Mouse (Mus musculus): ENCODE measurements around the gene Spred3. TPM values are rescaled to one million over a fixed set of nuclear protein-coding genes. Genes with fewer than 3 reads are reported as not detected.

Spred3 gene
- polyA plus RNA-seq, 1 experiment from 2014 or later, result 2.0 TPM

DNA sequence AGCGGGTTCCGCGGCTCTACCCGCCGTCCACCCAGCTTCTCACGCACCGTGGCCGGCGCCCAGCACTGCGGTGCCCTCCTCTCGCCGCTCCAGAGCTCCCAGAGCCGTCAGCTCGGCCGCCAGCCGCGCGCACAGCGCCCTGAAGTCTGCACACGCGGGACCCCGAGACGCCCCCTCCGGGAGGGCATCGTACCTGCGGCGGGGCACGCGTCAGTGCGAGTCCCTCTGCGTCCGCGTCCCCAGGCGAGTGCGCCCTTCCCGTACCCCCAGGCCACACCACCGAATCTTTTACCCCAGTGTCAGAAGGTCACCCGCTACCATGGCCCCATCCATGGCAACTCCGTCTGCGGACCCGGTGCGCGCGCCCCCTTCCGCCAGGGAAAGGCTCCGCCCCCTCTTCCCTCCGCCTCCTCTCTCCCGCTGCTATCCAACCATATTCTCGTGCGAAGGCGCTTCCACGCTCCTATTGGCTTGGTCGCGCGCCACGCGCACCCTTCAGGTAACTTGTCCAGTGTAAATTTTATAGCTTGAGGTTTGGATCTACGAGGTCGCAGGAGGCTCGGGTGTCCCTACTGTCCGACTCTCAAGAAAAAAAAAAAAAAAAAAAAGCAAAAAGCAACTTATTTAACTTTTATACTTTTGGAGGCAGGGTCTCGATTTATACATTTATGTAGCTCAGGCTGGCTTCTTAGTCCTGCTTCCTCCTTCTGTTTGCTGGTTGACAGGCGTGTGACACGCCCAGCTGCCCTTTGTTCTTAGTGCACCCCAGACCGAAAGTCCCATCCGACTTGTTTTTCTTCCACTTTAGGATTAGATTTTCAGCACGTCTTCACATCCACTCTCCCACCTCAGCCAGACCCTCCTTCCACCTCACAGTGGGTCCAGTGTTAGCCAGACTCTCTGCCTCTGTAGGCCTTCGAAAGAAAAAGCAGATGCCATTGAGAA is 14.1 kb downstream of the Spred3 start, which contains the start of gene Fam98c:
TSS of gene Fam98c (minus strand) at position 397 of the 945 bp plus-strand sequence.
- Histone ChIP-seq H3K36me3 (ENCODE audit: control insufficient read depth, insufficient read depth) (peaks cover 5% of the 10 kb centered on the region), H3K4me2 (ENCODE audit: low read depth, low read length) (peak within 1 kb of the TSS; percentile 96), H3K9me3 (replicated peaks; ENCODE audit: control insufficient read depth, low read length) (0 out of 2 replicates have a peak, but pooled peaks cover 2% of the 10 kb centered on the region), H3K27me3 (ENCODE audit: control insufficient read depth, insufficient read depth, low read length) (peaks cover 21% of the 10 kb centered on the region), H3K27ac (ENCODE audit: low read length) (peak within 1 kb of the TSS; percentile 86), H3K9ac (ENCODE audit: low read length) (peak within 1 kb of the TSS; percentile 89), H3K4me3 (ENCODE audit: low read length) (peak within 1 kb of the TSS; percentile 93), H3K4me1 (ENCODE audit: control insufficient read depth, insufficient read depth, low read length) (peaks cover 10% of the 10 kb centered on the region)
- peak; percentile 86 for ATAC-seq (replicated peaks; ENCODE audit: extremely low read depth, insufficient read depth, low FRiP score)
- 3% methylated on average over 68 of the region's 68 CpGs for WGBS

DNA sequence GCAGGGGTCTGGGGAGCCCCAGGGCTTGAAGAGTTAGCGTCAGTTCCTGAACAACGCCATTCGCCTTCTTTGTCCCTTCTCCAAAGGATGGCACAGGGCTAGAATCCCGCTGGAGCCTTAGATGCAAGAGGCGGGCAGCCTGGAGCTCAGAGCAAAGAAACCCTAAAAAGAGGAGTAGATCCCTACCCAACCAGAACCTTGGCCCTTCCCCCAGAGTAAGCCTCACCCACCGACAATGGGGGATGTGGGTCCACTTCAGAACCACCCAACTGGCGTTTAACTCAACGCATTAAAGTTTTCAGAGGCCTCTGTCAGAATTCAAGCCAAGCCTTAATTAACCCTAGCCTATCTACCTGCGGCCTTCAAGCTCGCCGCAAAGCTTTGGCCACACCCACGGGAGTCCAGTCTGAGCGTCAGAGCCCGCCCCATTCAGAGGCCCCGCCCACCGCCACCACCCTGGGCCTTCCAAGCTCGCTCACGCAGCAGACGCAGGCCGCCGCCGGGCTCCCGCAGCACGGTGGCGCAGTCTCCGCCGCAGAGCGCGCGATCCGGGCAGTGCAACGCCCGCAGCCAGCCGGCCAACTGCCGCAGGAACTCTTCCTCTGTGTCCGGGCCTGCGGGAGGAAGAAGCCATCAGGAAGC is 14.9 kb downstream of the Spred3 start:
- ATAC-seq (replicated peaks; ENCODE audit: extremely low read depth, insufficient read depth, low FRiP score), result peak; percentile 89
- Histone ChIP-seq H3K36me3 (ENCODE audit: control insufficient read depth, insufficient read depth) (peaks cover 5% of the 10 kb centered on the region), H3K4me3 (ENCODE audit: low read length) (peak overlapping the region; percentile 93), H3K27me3 (ENCODE audit: control insufficient read depth, insufficient read depth, low read length) (peaks cover 21% of the 10 kb centered on the region), H3K9ac (ENCODE audit: low read length) (peak overlapping the region; percentile 89), H3K27ac (ENCODE audit: low read length) (peak overlapping the region; percentile 86), H3K9me3 (replicated peaks; ENCODE audit: control insufficient read depth, low read length) (0 out of 2 replicates have a peak, but pooled peaks cover 2% of the 10 kb centered on the region), H3K4me1 (ENCODE audit: control insufficient read depth, insufficient read depth, low read length) (peaks cover 10% of the 10 kb centered on the region), H3K4me2 (ENCODE audit: low read depth, low read length) (peak overlapping the region; percentile 96)
- 10% methylated on average over 37 of the region's 37 CpGs for WGBS

DNA sequence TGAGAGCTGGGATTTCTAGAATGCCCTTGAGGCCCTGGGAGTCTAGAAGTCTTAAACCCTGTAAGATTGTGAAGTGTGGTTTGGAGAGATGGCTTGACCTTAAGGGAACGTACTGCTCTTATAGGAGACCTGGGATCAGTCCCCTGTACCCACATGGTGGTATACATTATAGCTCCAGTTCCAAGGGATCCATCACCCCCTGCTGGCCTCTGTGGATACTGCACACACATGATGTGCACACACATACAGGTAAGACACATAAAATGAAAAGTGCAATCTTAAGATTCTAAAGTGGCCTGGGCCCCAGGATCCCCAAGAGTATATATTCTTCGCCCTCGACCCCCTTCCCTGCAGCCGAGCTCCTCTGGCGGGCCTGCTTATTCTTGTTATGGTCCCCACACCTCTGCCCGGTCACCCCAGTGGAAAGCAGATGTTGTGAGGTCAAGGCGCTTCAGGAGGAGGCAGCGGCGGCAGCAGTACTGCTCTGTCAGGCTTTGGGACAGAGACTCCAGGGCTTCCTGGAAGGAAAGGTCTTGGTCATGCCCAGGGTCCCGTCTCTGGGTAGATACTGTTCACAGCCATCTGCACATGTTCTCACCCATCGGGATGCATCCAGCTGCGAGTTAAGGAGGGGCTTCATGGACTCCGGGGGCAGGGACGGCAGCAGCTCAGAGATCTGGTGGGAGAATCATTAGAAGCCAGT is 16.0 kb downstream of the Spred3 start:
- ATAC-seq (replicated peaks; ENCODE audit: extremely low read depth, insufficient read depth, low FRiP score), result no peak
- Histone ChIP-seq H3K9me3 (replicated peaks; ENCODE audit: control insufficient read depth, low read length) (0 out of 2 replicates have a peak, but pooled peaks cover 2% of the 10 kb centered on the region), H3K4me3 (ENCODE audit: low read length) (no peak overlapping the region), H3K27me3 (ENCODE audit: control insufficient read depth, insufficient read depth, low read length) (peaks cover 16% of the 10 kb centered on the region), H3K4me1 (ENCODE audit: control insufficient read depth, insufficient read depth, low read length) (peaks cover 10% of the 10 kb centered on the region), H3K9ac (ENCODE audit: low read length) (no peak overlapping the region), H3K27ac (ENCODE audit: low read length) (no peak overlapping the region), H3K4me2 (ENCODE audit: low read depth, low read length) (no peak overlapping the region), H3K36me3 (ENCODE audit: control insufficient read depth, insufficient read depth) (peaks cover 5% of the 10 kb centered on the region)
- 91% methylated on average over 14 of the region's 14 CpGs for WGBS

DNA sequence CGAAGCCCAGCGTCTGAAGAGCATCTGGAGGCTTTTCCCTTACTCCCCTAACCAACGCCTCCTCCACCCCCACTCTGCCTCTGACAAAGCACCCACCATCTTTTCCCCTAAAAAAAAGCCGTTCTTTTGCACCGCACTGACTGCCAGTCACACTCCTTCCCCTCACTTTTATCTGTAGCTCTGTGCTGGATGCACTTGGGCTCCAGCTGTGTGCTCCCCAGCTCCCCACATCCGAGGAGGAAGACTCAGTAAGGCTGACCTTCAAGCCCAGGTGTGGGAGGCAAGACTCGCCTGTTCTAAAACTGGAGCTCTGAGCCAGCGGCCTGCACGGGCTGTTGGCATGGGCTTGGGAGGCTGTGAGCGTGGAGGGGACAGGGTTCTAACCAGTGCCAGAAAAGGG is 18.7 kb downstream of the Spred3 start:
- no peak for ATAC-seq (replicated peaks; ENCODE audit: extremely low read depth, insufficient read depth, low FRiP score)
- 56% methylated on average over 10 of the region's 10 CpGs for WGBS
- H3K4me2 ChIP-seq (ENCODE audit: low read depth, low read length), result no peak overlapping the region

DNA sequence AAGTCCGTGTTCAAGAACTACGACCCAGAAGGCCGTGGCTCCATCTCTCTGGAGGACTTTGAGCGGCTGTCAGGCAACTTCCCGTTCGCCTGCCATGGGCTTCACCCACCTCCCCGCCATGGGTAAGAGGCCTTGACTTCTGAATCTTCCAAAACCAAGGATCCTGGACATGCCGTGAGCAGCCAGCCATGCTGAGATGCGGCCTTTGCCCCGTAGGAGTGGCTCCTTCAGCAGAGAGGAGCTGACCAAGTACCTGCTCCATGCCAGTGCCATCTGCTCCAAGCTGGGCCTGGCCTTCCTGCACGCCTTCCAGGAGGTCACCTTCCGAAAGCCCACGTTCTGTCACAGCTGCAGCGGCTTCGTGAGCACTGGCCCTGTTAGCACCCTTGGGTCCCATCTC is 21.4 kb downstream of the Spred3 start:
- H3K4me3 ChIP-seq (ENCODE audit: low read length), result no peak overlapping the region
- no peak overlapping the region for H3K9ac ChIP-seq (ENCODE audit: low read length)
- no peak overlapping the region for H3K27ac ChIP-seq (ENCODE audit: low read length)
- H3K4me2 ChIP-seq (ENCODE audit: low read depth, low read length), result no peak overlapping the region
- H3K9me3 ChIP-seq (replicated peaks; ENCODE audit: control insufficient read depth, low read length), result no peaks in the 10 kb centered on the region
- 86% methylated on average over 15 of the region's 15 CpGs for WGBS
- no peak for ATAC-seq (replicated peaks; ENCODE audit: extremely low read depth, insufficient read depth, low FRiP score)
- no peaks in the 10 kb centered on the region for H3K27me3 ChIP-seq (ENCODE audit: control insufficient read depth, insufficient read depth, low read length)
- H3K4me1 ChIP-seq (ENCODE audit: control insufficient read depth, insufficient read depth, low read length), result no peaks in the 10 kb centered on the region
- H3K36me3 ChIP-seq (ENCODE audit: control insufficient read depth, insufficient read depth), result peaks cover under 1% of the 10 kb centered on the region; the same call in 1 of the 2 replicates

More for the DNA sequence above, 18.7 kb downstream of the Spred3 start:
- H3K9me3 ChIP-seq (replicated peaks; ENCODE audit: control insufficient read depth, low read length), result 0 out of 2 replicates have a peak, but pooled peaks cover 2% of the 10 kb centered on the region
- H3K4me1 ChIP-seq (ENCODE audit: control insufficient read depth, insufficient read depth, low read length), result peaks cover 9% of the 10 kb centered on the region
- H3K27ac ChIP-seq (ENCODE audit: low read length), result no peak overlapping the region
- H3K27me3 ChIP-seq (ENCODE audit: control insufficient read depth, insufficient read depth, low read length), result no peaks in the 10 kb centered on the region
- H3K4me3 ChIP-seq (ENCODE audit: low read length), result no peak overlapping the region
- peaks cover 5% of the 10 kb centered on the region for H3K36me3 ChIP-seq (ENCODE audit: control insufficient read depth, insufficient read depth)
- no peak overlapping the region for H3K9ac ChIP-seq (ENCODE audit: low read length)

DNA sequence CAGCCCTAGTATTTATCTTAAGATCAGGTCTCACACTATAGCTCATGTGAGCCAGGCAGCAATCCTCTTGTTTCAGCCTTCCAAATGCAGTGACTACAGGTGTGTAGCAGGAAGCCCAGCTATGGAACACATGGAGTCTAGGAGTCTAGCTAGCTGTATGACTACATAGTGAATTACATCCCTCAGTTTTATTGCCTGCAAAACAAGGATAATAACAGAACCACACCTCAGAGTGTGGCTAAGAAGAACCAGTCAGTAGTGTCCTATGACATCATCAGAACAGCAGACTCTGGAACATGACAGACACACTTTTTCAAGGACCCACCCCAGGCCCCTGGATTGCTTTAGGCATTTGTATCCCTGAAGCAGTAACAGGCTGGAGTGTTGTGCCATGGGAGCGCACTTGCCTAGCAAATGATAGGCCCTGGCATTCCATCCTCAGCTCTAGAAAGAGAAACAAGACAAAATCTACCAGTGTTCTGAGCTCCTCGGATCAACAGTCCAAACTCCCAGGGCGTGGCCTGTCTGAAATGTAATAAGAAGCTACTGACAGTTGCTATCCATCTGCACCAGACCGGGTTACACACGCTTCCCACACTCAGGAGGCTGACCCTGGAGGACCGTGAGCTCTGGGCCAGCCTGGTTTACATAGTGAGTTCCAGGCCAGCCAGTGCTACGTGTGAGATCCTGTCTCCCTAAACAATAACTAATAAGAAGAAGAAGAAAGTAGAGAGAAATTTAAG is 23.4 kb downstream of the Spred3 start:
- no peaks in the 10 kb centered on the region for H3K36me3 ChIP-seq (ENCODE audit: control insufficient read depth, insufficient read depth)
- H3K4me2 ChIP-seq (ENCODE audit: low read depth, low read length), result no peak overlapping the region
- H3K4me3 ChIP-seq (ENCODE audit: low read length), result no peak overlapping the region
- no peak overlapping the region for H3K27ac ChIP-seq (ENCODE audit: low read length)
- no peak for ATAC-seq (replicated peaks; ENCODE audit: extremely low read depth, insufficient read depth, low FRiP score)
- no peak overlapping the region for H3K9ac ChIP-seq (ENCODE audit: low read length)
- no peaks in the 10 kb centered on the region for H3K4me1 ChIP-seq (ENCODE audit: control insufficient read depth, insufficient read depth, low read length)
- no peaks in the 10 kb centered on the region for H3K27me3 ChIP-seq (ENCODE audit: control insufficient read depth, insufficient read depth, low read length)
- no peaks in the 10 kb centered on the region for H3K9me3 ChIP-seq (replicated peaks; ENCODE audit: control insufficient read depth, low read length)
- 78% methylated on average over 7 of the region's 7 CpGs for WGBS

DNA sequence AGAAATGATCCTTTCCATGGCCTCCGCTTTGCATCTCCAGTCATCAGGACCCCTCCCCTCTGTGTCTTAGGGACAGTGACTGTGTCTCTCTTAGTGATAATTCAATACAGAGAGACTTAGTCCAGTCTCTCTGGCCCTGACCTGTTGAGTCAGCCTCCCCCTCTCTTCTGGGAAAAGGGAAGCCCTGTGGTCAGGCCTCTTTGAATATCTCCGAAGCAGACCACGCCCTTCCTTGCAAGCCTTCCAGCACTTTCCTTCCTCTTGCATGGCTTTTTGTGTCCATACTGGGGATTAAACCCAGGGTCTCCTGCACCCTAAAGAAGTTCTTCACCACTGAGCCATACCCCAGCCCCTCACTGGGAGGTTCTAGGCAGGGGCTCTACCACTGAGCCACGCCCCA is 26.2 kb downstream of the Spred3 start:
- Histone ChIP-seq H3K4me3 (ENCODE audit: low read length) (no peak overlapping the region), H3K27me3 (ENCODE audit: control insufficient read depth, insufficient read depth, low read length) (no peaks in the 10 kb centered on the region), H3K36me3 (ENCODE audit: control insufficient read depth, insufficient read depth) (no peaks in the 10 kb centered on the region), H3K4me1 (ENCODE audit: control insufficient read depth, insufficient read depth, low read length) (no peaks in the 10 kb centered on the region), H3K4me2 (ENCODE audit: low read depth, low read length) (no peak overlapping the region), H3K9ac (ENCODE audit: low read length) (no peak overlapping the region), H3K27ac (ENCODE audit: low read length) (no peak overlapping the region), H3K9me3 (replicated peaks; ENCODE audit: control insufficient read depth, low read length) (no peaks in the 10 kb centered on the region)
- 77% methylated on average over 4 of the region's 4 CpGs for WGBS
- no peak for ATAC-seq (replicated peaks; ENCODE audit: extremely low read depth, insufficient read depth, low FRiP score)

DNA sequence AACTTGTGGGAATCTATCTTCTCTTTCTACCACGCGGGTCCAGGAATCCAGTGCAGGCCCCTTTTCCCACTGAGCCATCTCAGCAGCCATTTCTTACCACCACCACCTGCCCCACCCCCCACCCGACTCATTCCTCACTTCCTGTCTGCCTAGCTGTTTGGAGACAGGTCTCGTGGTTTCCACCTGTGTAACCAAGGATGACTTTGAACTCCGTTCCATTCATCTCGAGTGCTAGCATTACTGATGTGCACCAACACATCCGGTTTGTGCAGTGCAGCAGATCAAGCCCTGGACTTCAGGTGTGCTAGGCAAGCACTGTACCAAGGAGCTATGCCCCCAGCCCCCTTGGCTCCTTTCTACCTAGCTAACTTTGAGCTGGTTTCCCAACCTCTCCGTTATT is 28.8 kb downstream of the Spred3 start:
- Histone ChIP-seq H3K4me2 (ENCODE audit: low read depth, low read length) (no peak overlapping the region), H3K36me3 (ENCODE audit: control insufficient read depth, insufficient read depth) (no peaks in the 10 kb centered on the region), H3K4me1 (ENCODE audit: control insufficient read depth, insufficient read depth, low read length) (no peaks in the 10 kb centered on the region), H3K4me3 (ENCODE audit: low read length) (no peak overlapping the region), H3K9me3 (replicated peaks; ENCODE audit: control insufficient read depth, low read length) (no peaks in the 10 kb centered on the region), H3K27me3 (ENCODE audit: control insufficient read depth, insufficient read depth, low read length) (peaks cover 5% of the 10 kb centered on the region), H3K27ac (ENCODE audit: low read length) (no peak overlapping the region), H3K9ac (ENCODE audit: low read length) (no peak overlapping the region)
- ATAC-seq (replicated peaks; ENCODE audit: extremely low read depth, insufficient read depth, low FRiP score), result no peak
- 74% methylated on average over 8 of the region's 8 CpGs for WGBS
